Mouse (Mus musculus) spleen, adult 12 weeks (tissue): Measurements from ENCODE around the gene Pla2g2f.

Source experiments
- DNase-seq: peaks from one replicate; pipeline ENCODE4 v3.0.0; 2022; ENCODE audit warnings: low spot score

Pla2g2f gene

GRCm38 (mm10) chr4:138716697-138717096 is 40.7 kb downstream of the Pla2g2f start:
- no peak for DNase-seq

- DNase-seq = no peak
These were observed 43.2 kb downstream of the Pla2g2f start for GRCm38 (mm10) chr4:138714186-138714585.

DNA sequence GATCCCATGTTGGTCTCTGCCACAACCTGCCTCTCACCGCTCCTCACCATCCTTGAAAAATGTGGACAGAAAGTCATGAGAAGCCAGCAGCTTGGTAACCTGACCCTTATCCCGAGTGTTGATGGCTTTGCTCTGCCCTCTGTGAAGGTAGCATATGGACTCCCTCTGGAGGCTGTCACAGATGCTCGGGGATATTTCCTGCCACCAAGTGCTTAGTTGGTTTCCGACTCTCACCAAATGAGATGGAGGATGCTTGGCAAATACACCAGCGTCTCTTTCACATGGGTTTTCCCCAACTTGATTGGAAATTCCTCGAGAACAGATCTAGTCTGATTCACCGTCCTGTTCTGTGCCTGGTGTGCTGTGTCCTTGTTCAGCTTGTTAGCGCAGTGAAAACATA is 44.8 kb downstream of the Pla2g2f start:
- DNase-seq = no peak

DNA sequence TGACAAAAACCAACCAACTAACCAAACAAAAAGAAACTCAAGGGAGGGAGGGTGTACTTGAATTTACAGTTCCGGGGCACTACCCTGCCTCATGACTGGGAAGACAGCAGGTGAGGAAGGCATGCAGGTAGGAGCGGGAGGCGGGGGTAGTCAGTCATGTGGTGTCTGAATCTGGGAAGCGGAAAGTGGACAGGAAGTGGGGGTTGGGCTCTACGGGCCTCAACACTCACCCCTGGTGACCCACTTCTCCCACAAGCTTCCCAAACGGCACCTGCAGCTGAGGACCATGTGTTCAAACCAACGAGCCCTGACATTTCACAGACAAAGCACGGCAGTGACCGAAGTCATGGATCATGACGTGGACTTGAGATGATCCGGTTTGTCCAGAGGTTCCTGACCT is 45.3 kb downstream of the Pla2g2f start:
- no peak for DNase-seq

DNA sequence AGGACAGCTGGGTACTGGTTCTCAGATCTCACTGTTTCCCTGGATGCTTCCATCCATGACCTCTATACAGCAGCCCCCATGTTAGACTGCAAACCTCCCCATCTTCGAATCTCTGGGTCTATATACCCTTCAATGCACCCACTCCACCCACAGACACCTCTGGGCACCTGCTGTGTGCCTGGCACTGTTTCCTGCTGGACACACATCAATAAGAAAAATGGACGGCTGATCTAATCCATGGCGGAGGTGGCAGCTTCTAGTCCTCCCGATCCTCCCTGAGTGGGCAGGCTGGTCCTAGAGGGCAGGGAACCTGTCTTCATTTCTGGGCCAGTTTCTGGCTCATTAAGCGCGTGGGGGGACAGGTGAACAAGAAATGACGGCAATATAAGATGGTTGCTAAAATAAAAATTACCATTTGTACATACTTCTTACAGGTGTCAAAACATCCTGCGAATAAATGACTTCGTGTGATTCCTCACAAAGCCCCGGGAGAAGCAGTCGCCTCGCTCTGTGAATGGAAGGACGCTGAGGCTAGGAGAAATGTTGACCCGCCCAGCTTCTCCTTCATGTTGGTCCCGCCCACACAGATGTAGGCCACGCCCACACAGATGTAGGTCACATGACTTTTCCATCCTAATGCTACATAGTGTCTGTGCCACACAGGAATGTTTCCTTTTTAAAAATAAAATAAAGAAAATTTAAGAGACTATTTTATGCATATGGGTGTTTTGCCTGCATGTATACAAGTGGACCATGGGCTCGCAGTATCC is 46.2 kb downstream of the Pla2g2f start:
- no peak for DNase-seq

GRCm38 (mm10) chr4:138710633-138711032 is 46.8 kb downstream of the Pla2g2f start:
- no peak for DNase-seq

DNA sequence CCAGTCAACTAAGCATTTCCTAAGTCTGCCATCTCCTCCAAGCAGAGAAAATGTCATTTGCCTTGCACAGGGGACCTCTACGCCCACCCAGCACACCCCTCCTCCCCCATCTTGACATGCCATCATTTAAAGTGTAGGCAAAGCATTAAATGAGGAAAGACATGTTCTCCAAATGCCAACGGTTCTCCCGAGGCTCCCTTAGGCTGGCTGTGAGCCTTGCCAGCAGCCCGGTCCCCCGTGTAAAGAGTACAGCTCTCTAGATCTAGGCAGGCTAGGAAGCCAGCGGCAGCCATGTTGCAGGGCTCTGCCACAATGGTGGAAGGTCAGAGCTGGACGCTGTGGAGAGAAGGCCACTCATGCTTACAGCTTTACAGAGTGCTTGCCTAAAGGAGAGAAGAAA is 47.5 kb downstream of the Pla2g2f start:
- DNase-seq = no peak

- no peak for DNase-seq
These were observed 48.2 kb downstream of the Pla2g2f start for GRCm38 (mm10) chr4:138709246-138709645.

- no peak for DNase-seq
These were observed 48.8 kb downstream of the Pla2g2f start for GRCm38 (mm10) chr4:138708636-138709035.

DNA sequence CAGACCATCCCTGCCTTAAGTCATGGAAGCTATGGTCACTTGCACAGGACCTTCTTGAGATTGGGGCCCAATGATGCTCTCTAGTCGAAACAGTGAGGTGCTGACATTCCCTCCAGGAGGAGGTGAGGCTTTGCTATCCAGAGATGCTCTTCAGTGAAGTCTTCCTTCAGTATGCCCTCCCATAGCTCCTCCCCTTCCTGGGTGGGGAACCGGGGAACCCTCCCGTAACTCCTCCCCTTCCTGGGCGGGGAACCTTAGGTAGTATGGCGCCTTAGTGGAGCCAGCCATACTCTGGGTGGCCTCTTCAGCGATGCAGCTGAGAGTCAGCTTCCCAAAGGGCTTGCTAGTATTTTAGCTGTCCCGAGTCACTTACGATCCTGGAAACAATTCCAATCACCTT is 50.8 kb downstream of the Pla2g2f start:
- DNase-seq = no peak

DNA sequence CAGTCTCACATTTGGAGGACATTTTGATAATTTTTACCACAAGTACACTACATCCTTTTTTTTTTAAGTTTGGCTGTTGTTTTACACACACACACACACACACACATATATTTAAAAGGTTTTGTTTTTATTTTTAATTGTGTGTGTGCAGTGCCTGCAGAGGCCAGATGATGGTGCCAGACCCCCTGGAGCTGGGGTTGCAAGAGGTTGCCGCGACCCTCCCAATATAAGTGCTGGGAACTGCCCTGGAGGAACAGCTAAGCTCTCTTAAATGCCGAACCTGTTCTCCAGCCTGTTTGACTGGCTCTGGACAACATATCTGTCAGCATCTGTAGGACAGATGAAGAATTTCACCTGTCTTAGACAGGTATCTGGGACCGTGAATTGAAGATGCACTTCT is 53.3 kb downstream of the Pla2g2f start:
- no peak for DNase-seq

DNA sequence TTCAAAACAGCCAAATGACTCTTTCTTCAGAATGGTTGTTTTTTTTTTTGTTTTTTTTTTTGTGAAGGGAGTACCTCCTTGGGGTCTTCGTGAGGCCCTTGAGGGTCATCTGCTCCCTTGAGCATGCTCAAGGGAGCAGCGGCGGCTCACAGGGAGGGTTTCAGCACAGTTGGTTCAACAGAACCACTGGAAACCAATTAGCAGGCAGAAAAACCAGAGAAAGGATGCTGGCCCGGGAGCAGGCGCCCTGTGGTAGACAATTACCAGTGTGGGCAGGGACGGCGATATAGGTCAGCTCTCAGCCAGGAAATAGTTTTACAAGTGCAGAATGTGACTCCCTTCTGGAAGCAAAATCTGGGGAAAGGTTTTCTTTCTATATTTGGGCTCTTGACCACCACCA is 53.8 kb downstream of the Pla2g2f start:
- DNase-seq = no peak

DNA sequence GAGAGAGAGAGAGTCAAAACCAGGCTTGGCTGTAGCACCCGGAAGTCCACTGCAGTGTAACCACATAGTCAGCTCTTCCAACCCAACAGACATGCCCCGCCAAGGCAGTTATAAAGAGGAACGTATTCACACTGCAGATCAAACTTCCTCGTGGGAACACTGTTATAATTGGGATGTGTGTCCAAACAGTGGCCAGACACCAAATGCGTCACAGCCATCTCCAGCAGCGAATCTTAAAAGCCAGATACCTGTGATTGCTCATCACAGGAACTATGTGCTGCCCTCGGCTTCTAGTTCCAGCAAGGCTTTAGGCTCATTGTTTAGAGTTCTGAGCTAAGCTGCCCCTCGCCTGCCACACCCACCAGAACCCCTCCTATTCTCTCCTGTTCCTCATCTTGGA is 54.9 kb downstream of the Pla2g2f start:
- DNase-seq = no peak

GRCm38 (mm10) chr4:138702031-138702430 is 55.4 kb downstream of the Pla2g2f start:
- DNase-seq = no peak

DNA sequence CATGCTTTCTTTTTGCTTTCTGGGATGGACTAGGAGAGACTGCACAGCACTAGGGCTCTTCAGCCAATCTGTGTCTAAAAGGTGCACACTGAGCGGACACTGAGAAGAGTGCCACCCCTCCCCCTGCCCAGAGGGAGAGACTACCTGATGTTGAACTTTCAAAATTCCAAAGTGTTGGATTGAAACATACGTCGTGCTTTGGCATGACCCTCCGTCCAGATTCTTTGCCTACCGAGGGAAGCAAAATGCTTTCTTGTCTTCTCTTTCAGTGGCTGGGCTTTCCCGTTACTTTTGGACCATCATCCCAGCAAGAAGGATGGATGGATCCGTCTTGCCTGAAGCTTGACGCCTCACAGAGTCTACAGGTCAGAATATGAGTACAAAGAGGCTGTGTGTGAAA is 56.3 kb downstream of the Pla2g2f start:
- DNase-seq = no peak
